ENCODE assay signal across 24 mouse cellular contexts in genomic region chr11:68826735-68827134, GRCm38 (mm10).
"Had no signal": no experiment of that assay in that cellular context is flagged by ENCODE, and none has a peak within 500 bp of the region (broad histone marks: within the 10 kb centered on the region; RNA-seq: fewer than 3 reads in every experiment).

No protein-coding gene starts in this region.

- H3K27ac ChIP-seq: heart, adult 2 months; hindbrain, embryonic 10.5 days; hindbrain, embryonic 12.5 days; hindbrain, embryonic 14.5 days; intestine, embryonic 15.5 days; kidney, embryonic 15.5 days; kidney, postnatal 0 days; layer of hippocampus, adult 2 months; left cerebral cortex, adult 2 months; limb, embryonic 10.5 days; limb, embryonic 12.5 days; liver, embryonic 13.5 days had no signal

- ATAC-seq: hindbrain, embryonic 16.5 days; inflammation-experienced regulatory T-cells, adult 6 months; intestine, embryonic 15.5 days; intestine, postnatal 0 days had no signal

- H3K9me3 ChIP-seq: hindbrain, embryonic 10.5 days; hindbrain, embryonic 12.5 days; intestine, embryonic 15.5 days; kidney, embryonic 15.5 days; limb, embryonic 10.5 days; limb, embryonic 12.5 days; liver, embryonic 13.5 days had no signal

- H3K4me3 ChIP-seq: heart, adult 2 months; hindbrain, embryonic 10.5 days; hindbrain, embryonic 12.5 days; intestine, embryonic 15.5 days; kidney, embryonic 15.5 days; layer of hippocampus, adult 2 months; left cerebral cortex, adult 2 months; limb, embryonic 10.5 days; limb, embryonic 12.5 days; liver, embryonic 13.5 days had no signal

- DNase-seq: gastrocnemius, postnatal 10 days; gastrocnemius, postnatal 25 days; heart, adult 2 months; heart, postnatal 10 days; heart, postnatal 4 days; kidney, adult 18-20 months; kidney, adult 8-10 months; kidney, postnatal 14 days; kidney, postnatal 36 days; liver; liver, embryonic 13.5 days had no signal

- H3K4me1 ChIP-seq: hindbrain, embryonic 12.5 days; intestine, embryonic 15.5 days; kidney, embryonic 15.5 days; limb, embryonic 10.5 days; limb, embryonic 12.5 days had no signal

- H3K27me3 ChIP-seq: hindbrain, embryonic 12.5 days; intestine, embryonic 15.5 days; kidney, embryonic 15.5 days; limb, embryonic 12.5 days; liver, embryonic 13.5 days had no signal
